Mouse (Mus musculus) heart, embryonic 13.5 days (tissue): ENCODE data around the gene Alox5. TPM values are rescaled to one million over a fixed set of nuclear protein-coding genes. Genes with fewer than 3 reads are reported as not detected.

Source experiments
- ATAC-seq: fragments of 200-750 bp; cut with Nextera tagmentation; 2 replicates; pipeline ENCODE4 v1.8.0; 2017; ENCODE audit warnings: moderate TSS enrichment; ENCODE audit not compliant: insufficient number of reproducible peaks, low FRiP score, low TSS enrichment; ENCODE audit errors: extremely low read depth
- H3K27ac ChIP-seq: fragments of 300-500 bp; sonication (generic); replicated peaks from 2 replicates; pipeline ENCODE4 v1.5.1; 2015; ENCODE audit warnings: moderate library complexity, mild to moderate bottlenecking, inconsistent platforms
- H3K27me3 ChIP-seq: fragments of 300-500 bp; sonication (generic); replicated peaks from 2 replicates; pipeline ENCODE4 v1.6.1; 2015; ENCODE audit warnings: mild to moderate bottlenecking, inconsistent platforms
- H3K36me3 ChIP-seq: fragments of 300-500 bp; sonication (generic); 2 replicates; pipeline ENCODE4 v1.6.1; 2015; ENCODE audit warnings: mild to moderate bottlenecking, inconsistent platforms
- H3K4me1 ChIP-seq: fragments of 300-500 bp; sonication (generic); 2 replicates; pipeline ENCODE4 v1.6.1; 2015; ENCODE audit warnings: inconsistent platforms
- H3K4me2 ChIP-seq: fragments of 300-500 bp; sonication (generic); 2 replicates; pipeline ENCODE4 v1.6.1; 2015; ENCODE audit warnings: inconsistent platforms, mild to moderate bottlenecking, moderate library complexity
- H3K4me3 ChIP-seq: fragments of 300-500 bp; sonication (generic); 2 replicates; pipeline ENCODE4 v1.5.1; 2015; ENCODE audit warnings: moderate library complexity, mild to moderate bottlenecking, inconsistent platforms
- H3K9ac ChIP-seq: fragments of 300-500 bp; sonication (generic); 2 replicates; pipeline ENCODE4 v1.6.1; 2015; ENCODE audit warnings: inconsistent platforms, mild to moderate bottlenecking, moderate library complexity
- H3K9me3 ChIP-seq: fragments of 300-500 bp; sonication (generic); 2 replicates; pipeline ENCODE4 v1.6.1; 2016; ENCODE audit warnings: inconsistent platforms
- WGBS: fragments of 180-500 bp; shearing (Covaris S2); methylation state at CpG from one replicate; pipeline ENCODE4 v1.1.7; 2015; ENCODE audit warnings: mixed read lengths; 5-methylcytosine and 5-hydroxymethylcytosine counted together
- polyA plus RNA-seq: library from polyadenylated mRNA; unstranded; fragments of >200 nt; fragmentation: Nextera tagmentation; extraction: Ambion mirVana; gene quantifications from 2 replicates; pipeline ENCODE4 v1.2.1, GENCODE M21; 2015

Alox5 gene
- polyA plus RNA-seq, 1 experiment from 2014 or later, result 2.9 TPM

DNA sequence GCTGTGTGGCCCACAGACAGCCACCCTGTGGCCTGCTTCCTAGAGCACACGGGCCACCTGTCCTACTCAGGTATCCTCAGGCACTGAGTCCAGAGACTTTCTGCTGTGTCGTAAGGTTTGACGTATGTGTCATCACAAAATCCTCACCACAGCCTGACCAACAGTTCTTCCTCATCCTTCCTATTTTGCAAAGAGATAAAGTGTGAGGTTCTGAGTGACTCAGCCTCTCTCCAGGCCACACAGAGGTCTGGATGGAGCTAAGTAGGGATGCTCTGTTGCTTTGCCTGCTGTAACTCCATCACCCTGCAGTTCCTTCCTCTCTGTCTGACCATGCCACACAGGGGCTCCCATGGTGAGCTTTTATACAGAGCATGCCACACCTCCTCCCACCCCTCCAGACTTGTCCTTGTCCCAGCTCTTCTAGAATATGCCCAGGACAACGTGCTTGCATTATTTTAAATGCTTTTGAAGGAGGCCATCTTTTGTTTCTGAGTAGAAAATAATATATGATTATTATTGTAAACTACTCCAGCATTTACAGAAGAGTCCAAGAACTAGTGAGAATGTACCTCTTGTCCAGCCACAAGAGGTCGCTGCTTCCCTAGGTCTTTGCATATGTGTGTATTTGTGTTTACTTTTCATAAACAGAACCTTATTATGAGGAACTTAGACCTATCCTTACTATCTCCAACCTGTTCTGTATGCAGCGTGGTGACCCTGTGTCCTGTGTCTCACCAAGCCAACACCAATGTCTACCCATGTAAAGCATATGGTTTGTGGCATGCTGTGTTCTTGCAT, 43.3 kb downstream of the Alox5 start:
- Histone ChIP-seq H3K4me1 (peaks cover 13% of the 10 kb centered on the region), H3K9ac (no peak overlapping the region), H3K27ac (no peak overlapping the region), H3K9me3 (no peaks in the 10 kb centered on the region), H3K4me3 (no peak overlapping the region), H3K36me3 (no peaks in the 10 kb centered on the region), H3K4me2 (no peak overlapping the region), H3K27me3 (no peaks in the 10 kb centered on the region)
- ATAC-seq, result no peak
- WGBS, result 57% methylated on average over 6 of the region's 6 CpGs

DNA sequence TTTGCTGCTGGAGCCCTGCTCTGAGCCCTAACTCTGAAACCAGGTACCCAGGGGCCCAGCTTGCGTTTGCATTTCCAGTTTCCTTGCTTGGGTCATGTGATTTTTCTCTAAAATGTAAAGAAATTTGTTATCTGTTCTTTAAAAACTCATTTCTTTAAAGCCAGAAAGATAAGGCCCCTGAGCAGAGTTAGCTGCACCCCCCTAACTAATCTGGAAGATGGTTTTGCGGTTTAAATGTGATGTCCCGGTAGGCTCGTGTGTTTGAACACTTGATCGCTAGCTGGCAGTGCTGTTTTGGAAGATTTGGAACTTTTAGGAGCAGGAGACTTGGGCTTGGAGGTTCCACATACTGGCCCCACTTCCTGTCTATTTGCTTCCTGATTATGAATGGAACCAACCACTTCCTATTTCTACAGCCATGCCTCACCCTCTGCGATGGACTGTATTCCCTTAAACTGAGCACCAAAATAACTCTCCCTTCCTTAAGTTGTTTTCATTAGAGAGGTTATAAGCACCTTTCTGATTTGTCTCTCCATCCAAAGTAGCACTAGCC, 44.9 kb downstream of the Alox5 start:
- Histone ChIP-seq H3K27me3 (no peaks in the 10 kb centered on the region), H3K9me3 (no peaks in the 10 kb centered on the region), H3K4me1 (peaks cover 13% of the 10 kb centered on the region), H3K4me3 (no peak overlapping the region), H3K4me2 (no peak overlapping the region), H3K36me3 (no peaks in the 10 kb centered on the region), H3K27ac (no peak overlapping the region), H3K9ac (no peak overlapping the region)
- ATAC-seq, result no peak
- WGBS, result 86% methylated on average over 6 of the region's 6 CpGs

DNA sequence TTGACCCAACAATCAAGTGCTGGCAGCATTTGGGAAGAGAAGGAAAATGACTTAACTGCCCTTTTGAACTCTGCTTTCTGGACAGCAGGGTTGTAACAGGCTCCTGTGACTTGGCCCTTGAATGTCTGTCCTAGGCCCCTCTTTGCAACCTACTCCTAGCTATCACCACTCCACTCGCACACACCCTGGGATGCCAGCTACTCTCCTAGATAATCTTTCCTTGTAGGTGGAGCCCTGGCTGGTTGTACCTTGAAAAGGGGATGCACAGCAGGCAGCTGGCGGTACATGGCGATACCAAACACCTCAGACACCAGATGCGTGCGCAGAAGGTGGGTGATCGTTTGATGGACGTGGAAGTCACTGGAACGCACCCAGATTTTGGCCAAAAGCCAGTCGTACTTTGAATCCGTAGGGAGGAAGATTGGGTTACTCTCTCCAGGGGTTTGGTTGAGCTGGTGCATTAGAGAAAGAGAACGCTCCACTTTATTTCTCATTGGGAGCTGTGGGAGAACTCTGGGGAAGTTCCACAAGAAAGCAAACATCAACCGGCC, 45.8 kb downstream of the Alox5 start:
- no peak for ATAC-seq
- WGBS, result 55% methylated on average over 12 of the region's 12 CpGs
- Histone ChIP-seq H3K36me3 (peaks cover 6% of the 10 kb centered on the region), H3K4me3 (no peak overlapping the region), H3K27me3 (no peaks in the 10 kb centered on the region), H3K4me1 (peaks cover 13% of the 10 kb centered on the region), H3K9me3 (no peaks in the 10 kb centered on the region), H3K27ac (no peak overlapping the region), H3K4me2 (peak overlapping the region; percentile 19; the same call in 1 of the 2 replicates), H3K9ac (no peak overlapping the region)

DNA sequence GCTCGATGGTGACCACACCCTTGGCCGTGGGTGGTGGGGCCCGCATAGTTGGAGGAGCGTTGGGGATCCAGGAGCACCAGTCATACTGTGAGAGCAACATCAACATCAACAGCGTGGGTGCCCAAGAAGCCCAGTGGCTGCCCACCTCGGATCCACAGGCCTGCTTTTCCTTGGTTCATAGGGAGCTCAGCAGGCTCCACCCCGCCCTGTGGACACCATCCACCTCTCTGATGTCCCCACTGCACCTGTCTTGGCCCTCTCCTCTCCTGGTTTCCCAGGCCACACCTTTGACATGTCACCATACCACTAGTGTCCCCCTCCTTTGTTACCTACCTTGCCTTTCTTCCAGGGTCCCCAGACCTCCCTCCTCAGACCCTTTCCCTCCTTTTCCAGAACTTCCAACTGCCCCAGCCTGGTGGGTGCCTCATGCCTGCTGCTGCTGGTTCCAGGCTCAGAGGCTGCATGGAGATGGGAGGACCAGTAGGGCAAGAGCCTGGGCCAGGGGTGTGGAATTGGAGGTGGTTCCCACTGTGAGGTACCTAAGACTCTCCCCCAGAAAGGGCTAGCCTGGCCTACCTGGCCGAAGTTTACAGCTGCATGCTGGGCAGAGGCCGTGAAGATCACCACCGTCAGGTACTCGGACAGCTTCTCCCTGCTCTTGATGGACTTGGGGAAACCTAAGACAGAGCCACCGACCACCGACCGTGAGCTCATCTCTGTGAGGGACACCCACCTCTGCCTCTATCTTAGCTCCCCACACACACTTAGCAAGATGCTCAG, 48.2 kb downstream of the Alox5 start:
- Histone ChIP-seq H3K4me2 (no peak overlapping the region), H3K27ac (no peak overlapping the region), H3K4me1 (peaks cover 13% of the 10 kb centered on the region), H3K36me3 (peaks cover 10% of the 10 kb centered on the region), H3K9ac (no peak overlapping the region), H3K4me3 (no peak overlapping the region), H3K27me3 (no peaks in the 10 kb centered on the region), H3K9me3 (no peaks in the 10 kb centered on the region)
- no peak for ATAC-seq
- 90% methylated on average over 14 of the region's 14 CpGs for WGBS

DNA sequence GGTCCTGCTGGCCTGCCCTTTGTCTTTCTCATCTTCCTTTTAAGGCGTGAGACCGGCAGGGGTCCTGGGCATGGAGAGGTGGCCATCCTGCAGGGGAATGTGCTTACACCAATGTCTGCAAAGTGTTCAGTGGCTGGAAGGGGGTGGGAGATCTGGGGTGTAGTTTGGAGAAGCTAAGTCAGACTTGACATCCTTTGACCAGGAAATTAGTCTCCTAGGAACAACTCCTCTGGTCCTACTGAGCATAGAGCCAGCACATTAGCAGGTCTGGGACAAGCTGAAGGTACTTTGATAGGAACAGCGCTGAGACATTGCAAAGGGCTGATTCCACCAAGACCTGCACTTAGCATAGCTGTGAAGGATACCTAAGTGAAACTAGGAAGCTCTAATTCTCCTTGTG, 49.3 kb downstream of the Alox5 start:
- WGBS, result 71% methylated on average over 3 of the region's 3 CpGs
- Histone ChIP-seq H3K27ac (no peak overlapping the region), H3K36me3 (peaks cover 18% of the 10 kb centered on the region), H3K4me2 (no peak overlapping the region), H3K4me3 (no peak overlapping the region), H3K27me3 (no peaks in the 10 kb centered on the region), H3K9ac (no peak overlapping the region), H3K4me1 (peaks cover 13% of the 10 kb centered on the region), H3K9me3 (no peaks in the 10 kb centered on the region)
- ATAC-seq, result no peak

DNA sequence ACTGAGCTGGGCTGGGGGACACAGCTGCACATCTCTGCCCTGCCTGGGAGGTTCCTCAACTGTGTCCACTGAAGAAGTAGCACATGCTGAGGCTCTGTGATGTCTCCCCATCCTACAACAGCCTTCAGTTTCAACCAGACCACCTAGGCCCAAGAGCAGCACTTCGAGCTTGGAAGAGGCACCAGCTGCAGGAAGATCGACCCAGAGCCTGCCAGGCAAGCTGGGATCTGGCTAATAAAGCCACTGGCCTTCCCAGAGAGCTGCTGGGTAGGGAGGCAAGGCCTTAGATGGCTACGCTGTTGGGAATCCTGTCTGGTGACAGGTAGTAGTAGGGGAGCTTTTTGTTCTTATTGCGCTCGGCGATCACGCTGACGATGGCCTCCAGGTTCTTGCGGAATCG, 50.5 kb downstream of the Alox5 start:
- Histone ChIP-seq H3K4me3 (no peak overlapping the region), H3K4me1 (peaks cover 8% of the 10 kb centered on the region), H3K27ac (no peak overlapping the region), H3K36me3 (peaks cover 29% of the 10 kb centered on the region), H3K9me3 (no peaks in the 10 kb centered on the region), H3K9ac (no peak overlapping the region), H3K4me2 (no peak overlapping the region), H3K27me3 (no peaks in the 10 kb centered on the region)
- ATAC-seq, result no peak
- WGBS, result 95% methylated on average over 10 of the region's 10 CpGs

- no peak for ATAC-seq
- H3K9me3 ChIP-seq, result no peaks in the 10 kb centered on the region
- 84% methylated on average over 6 of the region's 6 CpGs for WGBS
- no peak overlapping the region for H3K4me2 ChIP-seq
- H3K27me3 ChIP-seq, result no peaks in the 10 kb centered on the region
- H3K9ac ChIP-seq, result no peak overlapping the region
- no peaks in the 10 kb centered on the region for H3K4me1 ChIP-seq
- H3K27ac ChIP-seq, result no peak overlapping the region
- no peak overlapping the region for H3K4me3 ChIP-seq
- H3K36me3 ChIP-seq, result peaks cover 46% of the 10 kb centered on the region
Measured at GRCm38 (mm10) chr6:116407956-116408657, 52.9 kb downstream of the Alox5 start.

DNA sequence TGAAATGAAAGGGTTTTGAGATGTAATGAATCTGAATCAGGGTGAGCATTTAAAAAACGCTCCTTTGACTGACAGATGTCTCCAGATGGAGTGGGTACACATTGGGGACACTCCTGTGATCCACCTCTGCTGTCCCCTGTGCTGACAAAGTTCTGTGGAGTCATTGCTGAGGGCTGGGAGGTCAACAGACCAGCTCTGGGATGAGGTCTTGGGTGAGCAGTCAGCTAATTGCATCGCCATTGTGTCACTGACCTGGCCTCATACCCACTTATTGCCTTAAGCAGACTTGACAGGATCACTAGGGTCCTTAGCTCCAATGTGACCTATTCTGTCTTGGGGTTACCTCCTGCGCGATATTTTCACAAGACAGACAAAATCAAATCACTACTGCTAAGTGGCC, 53.8 kb downstream of the Alox5 start:
- Histone ChIP-seq H3K4me3 (no peak overlapping the region), H3K4me1 (no peaks in the 10 kb centered on the region), H3K4me2 (no peak overlapping the region), H3K27me3 (no peaks in the 10 kb centered on the region), H3K9ac (no peak overlapping the region), H3K9me3 (no peaks in the 10 kb centered on the region), H3K36me3 (peaks cover 53% of the 10 kb centered on the region), H3K27ac (no peak overlapping the region)
- no peak for ATAC-seq
- WGBS, result 93% methylated on average over 4 of the region's 4 CpGs

GRCm38 (mm10) chr6:116406680-116407079, 54.3 kb downstream of the Alox5 start:
- Histone ChIP-seq H3K36me3 (peaks cover 58% of the 10 kb centered on the region), H3K27me3 (no peaks in the 10 kb centered on the region), H3K4me3 (no peak overlapping the region), H3K4me2 (no peak overlapping the region), H3K4me1 (no peaks in the 10 kb centered on the region), H3K27ac (no peak overlapping the region), H3K9ac (no peak overlapping the region), H3K9me3 (no peaks in the 10 kb centered on the region)
- ATAC-seq, result no peak
- WGBS, result 73% methylated on average over 5 of the region's 5 CpGs

DNA sequence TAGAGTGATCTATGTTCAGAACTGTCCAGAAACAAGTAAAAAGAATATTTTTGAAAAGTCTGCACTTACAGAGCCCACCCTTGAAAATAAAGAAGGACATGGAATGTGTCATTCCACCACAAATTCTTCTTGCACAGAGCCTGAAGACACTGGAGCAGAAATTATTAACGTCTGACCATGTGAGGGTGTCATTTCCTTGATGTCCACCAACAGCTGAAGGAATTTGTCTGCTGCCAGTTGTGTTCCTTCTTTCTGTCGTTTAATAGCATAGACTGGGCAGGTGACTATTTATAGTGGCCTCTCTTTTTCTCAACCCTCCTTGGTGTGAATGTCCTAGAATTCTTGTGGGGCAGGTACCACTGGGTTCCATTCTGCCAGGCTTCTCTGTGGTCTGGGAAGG, 54.8 kb downstream of the Alox5 start:
- WGBS, result 73% methylated on average over 2 of the region's 2 CpGs
- H3K4me3 ChIP-seq, result no peak overlapping the region
- no peak for ATAC-seq

DNA sequence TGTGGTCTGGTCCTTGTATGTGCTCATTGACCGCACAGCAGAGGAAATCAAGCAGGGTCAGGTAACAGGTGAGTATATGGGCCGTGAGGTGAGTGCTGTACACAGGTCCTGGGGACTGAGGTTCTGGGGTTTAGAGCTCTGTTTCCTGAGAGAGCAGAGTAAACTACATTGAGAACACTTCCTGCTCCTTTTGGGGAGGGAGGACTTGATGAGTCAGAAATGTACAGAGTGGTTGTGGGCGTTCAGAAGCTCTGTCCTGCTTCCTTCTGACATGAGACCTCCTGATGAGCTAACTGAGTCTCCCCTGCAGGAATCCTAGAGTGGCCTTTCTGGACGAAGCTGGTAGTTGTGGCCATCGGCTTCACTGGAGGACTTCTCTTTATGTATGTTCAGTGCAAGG, 55.3 kb downstream of the Alox5 start:
- Histone ChIP-seq H3K36me3 (peaks cover 63% of the 10 kb centered on the region), H3K4me1 (no peaks in the 10 kb centered on the region), H3K9me3 (no peaks in the 10 kb centered on the region), H3K9ac (no peak overlapping the region), H3K27me3 (no peaks in the 10 kb centered on the region), H3K27ac (no peak overlapping the region), H3K4me2 (no peak overlapping the region), H3K4me3 (no peak overlapping the region)
- 82% methylated on average over 5 of the region's 5 CpGs for WGBS
- ATAC-seq, result no peak

More for the DNA sequence above, 54.8 kb downstream of the Alox5 start:
- Histone ChIP-seq H3K4me2 (no peak overlapping the region), H3K27me3 (no peaks in the 10 kb centered on the region), H3K4me1 (no peaks in the 10 kb centered on the region), H3K9me3 (no peaks in the 10 kb centered on the region), H3K36me3 (peaks cover 63% of the 10 kb centered on the region), H3K27ac (no peak overlapping the region), H3K9ac (no peak overlapping the region)
